Mouse (Mus musculus) bone marrow, adult 2 months (tissue): ENCODE data around the gene Dlg2. TPM values are rescaled to one million over a fixed set of nuclear protein-coding genes. Genes with fewer than 3 reads are reported as not detected.

Experiments
- H3K27ac ChIP-seq: fragments of 200-500 bp; 2 replicates; pipeline ENCODE4 v1.5.1; 2012; ENCODE audit warnings: low read depth, mild to moderate bottlenecking, control low read depth, inconsistent platforms, low read length; ENCODE audit not compliant: control insufficient read depth, poor library complexity, insufficient read depth
- H3K4me1 ChIP-seq: fragments of 200-500 bp; 2 replicates; pipeline ENCODE4 v1.6.1; 2011; ENCODE audit warnings: low read length; ENCODE audit not compliant: control insufficient read depth, insufficient read depth
- H3K4me3 ChIP-seq: fragments of 200-500 bp; replicated peaks from 2 replicates; pipeline ENCODE3; 2011; ENCODE audit warnings: mild to moderate bottlenecking, low read depth, low read length, control low read depth; ENCODE audit not compliant: control insufficient read depth
- CTCF ChIP-seq: fragments of 200-500 bp; IDR thresholded peaks from 2 replicates; pipeline ENCODE4 v1.5.1; 2011; ENCODE audit warnings: low read length, control low read depth; ENCODE audit not compliant: control insufficient read depth, insufficient read depth
- POLR2A ChIP-seq: fragments of 200-500 bp; IDR thresholded peaks from 2 replicates; pipeline ENCODE4 v1.6.1; 2011; ENCODE audit warnings: low read depth, mild to moderate bottlenecking, control low read depth, low read length, borderline replicate concordance; ENCODE audit not compliant: control insufficient read depth
- WGBS: fragments of 180-500 bp; shearing (Covaris S2); methylation state at CpG from one replicate; pipeline ENCODE4 v1.1.7; 2018; 5-methylcytosine and 5-hydroxymethylcytosine counted together
- polyA plus RNA-seq: library from polyadenylated mRNA; stranded (reverse); fragments of >200 nt; gene quantifications from 2 replicates; pipeline ENCODE4 v1.2.4, GENCODE M21; 2011; ENCODE audit warnings: low replicate concordance; ENCODE audit not compliant: missing spikeins, insufficient read depth, insufficient read length

Dlg2 gene
- polyA plus RNA-seq, 1 experiment = 11.7 TPM

DNA sequence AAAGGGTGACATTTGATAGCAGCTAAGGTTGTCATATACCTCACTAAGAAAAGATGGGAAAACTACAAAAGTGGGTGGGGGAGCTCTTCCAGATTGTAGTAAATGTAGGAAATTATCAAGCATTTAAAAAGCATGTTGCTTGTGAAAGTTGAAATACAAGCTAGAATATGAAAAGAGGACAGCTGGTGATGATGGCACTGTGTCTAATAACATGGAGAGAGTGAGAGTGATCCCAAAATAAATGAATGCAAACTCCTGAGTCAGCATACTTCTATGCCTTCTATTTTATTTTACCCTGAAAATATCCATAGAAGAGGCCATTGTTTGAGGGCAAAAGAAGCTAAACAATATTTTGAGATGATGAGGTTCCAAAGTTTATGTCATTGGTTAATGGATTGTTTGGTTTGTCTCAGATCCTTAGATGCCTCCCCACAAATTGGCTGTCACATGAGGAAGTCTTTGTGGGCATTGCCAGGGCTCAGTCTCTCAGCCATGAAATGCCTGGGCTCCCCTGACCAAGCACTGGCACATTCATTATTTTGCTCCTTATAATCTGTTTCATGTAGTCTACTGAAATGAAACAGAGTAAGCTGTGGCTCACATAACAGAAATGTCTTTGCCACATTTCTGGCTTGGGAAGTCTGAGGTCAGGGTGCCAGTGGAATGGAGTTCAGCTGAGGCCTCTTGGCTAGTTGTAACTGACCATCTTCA lies 1276.8 kb downstream of the Dlg2 start:
- TF ChIP-seq CTCF (no peak), POLR2A (no peak)
- Histone ChIP-seq H3K4me3 (no peak overlapping the region), H3K4me1 (no peaks in the 10 kb centered on the region), H3K27ac (no peak overlapping the region)

DNA sequence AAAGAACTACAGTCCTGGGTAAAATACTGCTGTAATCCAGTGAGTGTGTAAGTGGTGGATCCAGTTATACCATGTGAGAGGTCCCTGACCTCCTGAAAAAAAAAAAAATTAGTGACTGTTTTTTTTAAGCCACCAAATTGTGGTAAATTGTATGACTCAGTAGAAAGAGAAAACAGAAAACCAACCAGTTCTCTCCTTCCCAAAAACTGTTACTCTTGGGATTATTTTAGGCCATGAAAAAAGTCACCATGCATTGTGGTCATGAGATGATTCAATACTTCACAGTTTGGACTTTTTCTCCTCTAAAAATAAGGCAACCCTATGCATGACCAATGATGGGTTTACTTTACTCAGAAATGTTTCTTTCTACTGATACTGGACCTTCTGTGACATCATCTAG lies 1291.2 kb downstream of the Dlg2 start:
- no peak for TF ChIP-seq CTCF
- no peak for TF ChIP-seq POLR2A
- H3K4me3 ChIP-seq = no peak overlapping the region
- no peak overlapping the region for H3K27ac ChIP-seq
- no peaks in the 10 kb centered on the region for H3K4me1 ChIP-seq

DNA sequence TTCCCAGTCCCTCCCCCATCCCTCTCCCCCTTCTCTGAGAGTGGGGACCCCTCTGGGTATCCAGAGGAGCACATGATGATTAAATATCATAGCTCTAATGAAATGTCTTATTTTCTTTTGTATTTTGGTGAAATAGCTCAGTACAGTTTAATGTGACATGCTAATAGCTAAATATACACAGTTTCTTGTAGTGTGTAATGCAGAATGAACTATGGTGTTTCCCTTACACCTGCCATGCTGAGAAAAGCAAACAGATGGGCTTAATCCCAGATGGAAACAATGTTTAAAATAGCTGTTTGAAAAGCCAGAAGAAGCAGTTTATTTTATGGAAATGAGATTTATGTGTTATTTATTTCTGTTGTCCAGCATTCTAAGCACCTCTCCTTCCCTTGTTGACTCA lies 1302.2 kb downstream of the Dlg2 start:
- Histone ChIP-seq H3K4me1 (no peaks in the 10 kb centered on the region), H3K4me3 (no peak overlapping the region), H3K27ac (no peak overlapping the region)
- TF ChIP-seq CTCF (no peak), POLR2A (no peak)

DNA sequence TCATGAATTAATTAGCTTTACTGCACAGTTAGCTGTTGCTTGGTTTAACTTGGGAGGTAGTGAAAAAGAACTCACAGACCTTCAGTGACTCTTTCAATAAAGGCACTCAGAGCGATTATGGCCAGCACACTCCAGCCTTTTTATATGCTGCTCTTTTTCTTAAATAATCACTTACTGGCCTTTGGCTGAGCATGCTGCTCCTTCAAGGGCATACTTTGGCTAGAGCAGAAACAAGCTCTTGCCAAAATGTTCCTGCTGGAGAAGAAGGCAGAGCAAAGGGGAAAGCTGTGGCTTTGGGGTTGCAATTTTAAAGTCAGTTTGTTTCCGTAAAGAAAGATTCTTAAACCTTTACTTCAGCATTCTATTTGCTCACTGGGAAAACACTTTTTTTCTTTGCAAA lies 1308.1 kb downstream of the Dlg2 start:
- 80% methylated on average over 2 of the region's 2 CpGs for WGBS
- TF ChIP-seq CTCF (no peak), POLR2A (no peak)
- H3K4me3 ChIP-seq = no peak overlapping the region
- no peaks in the 10 kb centered on the region for H3K4me1 ChIP-seq
- no peak overlapping the region for H3K27ac ChIP-seq

DNA sequence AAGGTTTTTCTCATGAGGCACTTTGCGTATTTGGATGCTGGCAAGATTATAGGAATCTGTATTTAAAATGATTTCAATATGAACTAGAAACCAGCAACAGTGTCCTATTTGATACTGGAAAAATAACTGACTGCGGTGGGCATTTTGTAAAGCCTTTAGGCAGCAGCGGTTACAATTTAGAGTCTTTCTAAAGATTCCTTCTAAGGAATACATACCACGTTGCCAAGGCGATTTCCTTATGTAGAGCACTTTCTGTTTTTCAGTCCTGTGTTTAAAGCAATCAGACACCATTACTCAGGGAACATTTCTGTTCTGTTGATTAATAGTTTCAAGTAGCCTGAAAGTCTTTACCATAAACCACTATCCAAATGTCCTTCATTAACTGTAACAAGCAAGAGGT lies 1309.0 kb downstream of the Dlg2 start:
- H3K4me3 ChIP-seq = no peak overlapping the region
- no peak for TF ChIP-seq CTCF
- TF ChIP-seq POLR2A = no peak
- WGBS = 87% methylated on average over 5 of the region's 5 CpGs
- no peak overlapping the region for H3K27ac ChIP-seq
- no peaks in the 10 kb centered on the region for H3K4me1 ChIP-seq

DNA sequence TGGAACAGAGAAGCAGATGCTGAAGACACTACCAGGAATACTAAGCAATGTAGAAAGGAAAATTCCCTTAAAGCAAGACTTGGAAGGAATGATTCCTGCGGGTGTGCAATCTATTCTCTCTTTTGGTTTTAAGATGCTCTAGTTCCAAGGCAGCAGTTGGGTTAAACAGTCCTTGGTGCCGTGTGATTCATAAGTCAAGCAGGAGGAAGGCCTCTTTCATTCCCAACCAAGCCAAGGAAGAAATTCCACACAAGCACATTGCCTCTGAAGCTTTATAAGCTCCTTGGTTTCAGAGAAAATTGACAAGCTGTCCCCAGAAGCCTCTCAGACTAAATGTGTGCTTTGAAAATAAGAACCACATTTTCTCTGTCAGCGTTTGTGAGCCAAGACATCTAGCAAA lies 1309.4 kb downstream of the Dlg2 start:
- H3K4me1 ChIP-seq = no peaks in the 10 kb centered on the region
- WGBS = 76% methylated on average over 3 of the region's 3 CpGs
- H3K4me3 ChIP-seq = no peak overlapping the region
- no peak overlapping the region for H3K27ac ChIP-seq
- TF ChIP-seq CTCF (no peak), POLR2A (no peak)

DNA sequence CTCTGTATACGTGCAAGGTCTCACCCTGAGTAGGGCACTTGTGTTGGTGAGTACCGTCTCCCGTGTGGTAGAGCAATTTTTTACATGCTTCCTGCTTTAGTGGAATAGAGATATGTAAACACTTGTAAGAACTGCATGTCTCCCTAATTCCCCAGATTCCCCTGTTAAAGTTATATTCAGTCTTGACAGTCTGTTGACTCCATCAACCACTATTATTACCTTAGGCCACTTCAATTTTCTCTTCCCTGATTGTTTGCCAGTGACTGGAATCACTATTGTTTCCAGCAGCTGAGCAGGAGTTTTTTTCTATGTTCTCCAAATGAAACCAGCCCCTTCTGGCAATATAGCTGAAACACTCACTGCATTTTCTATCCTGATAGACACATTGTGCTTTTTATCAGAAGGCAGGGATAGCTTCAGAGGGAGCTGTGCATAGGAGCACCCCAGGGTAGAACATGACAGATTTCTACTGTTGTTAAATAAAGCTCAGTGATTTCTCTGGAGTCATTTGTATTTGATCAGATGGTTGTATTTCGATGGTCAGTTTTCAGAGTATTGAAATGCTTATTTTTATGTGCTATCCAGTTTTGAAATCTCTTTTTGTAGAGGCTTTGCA lies 1314.6 kb downstream of the Dlg2 start:
- TF ChIP-seq POLR2A = no peak
- TF ChIP-seq CTCF = no peak
- Histone ChIP-seq H3K27ac (no peak overlapping the region), H3K4me1 (no peaks in the 10 kb centered on the region), H3K4me3 (no peak overlapping the region)
- WGBS = 64% methylated on average over 4 of the region's 4 CpGs

DNA sequence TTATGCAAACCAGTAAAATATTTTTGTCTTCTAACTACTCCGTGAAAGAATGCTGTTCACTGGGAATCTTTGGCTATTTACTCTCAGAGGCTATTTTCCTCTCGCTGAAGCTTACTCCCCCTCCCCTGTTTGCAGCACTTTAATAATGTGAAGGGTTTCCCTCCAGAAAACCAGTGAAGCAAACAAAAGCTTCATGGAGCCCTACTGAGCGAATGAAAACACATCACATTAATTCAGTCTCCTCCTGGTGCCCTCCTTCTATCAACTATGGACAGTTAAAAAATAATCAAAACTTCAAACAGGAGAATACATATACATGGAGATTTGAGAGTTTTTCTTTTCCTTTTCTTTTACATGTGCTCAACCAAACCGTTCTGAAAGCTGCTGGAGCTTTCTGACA lies 1330.2 kb downstream of the Dlg2 start:
- TF ChIP-seq CTCF (no peak), POLR2A (no peak)
- 63% methylated on average over 4 of the region's 4 CpGs for WGBS

More for the DNA sequence above, 1330.2 kb downstream of the Dlg2 start:
- Histone ChIP-seq H3K4me3 (no peak overlapping the region), H3K27ac (no peak overlapping the region), H3K4me1 (no peaks in the 10 kb centered on the region)
